Mouse (Mus musculus): Measurements from ENCODE around the gene Gadl1. TPM values are rescaled to one million over a fixed set of nuclear protein-coding genes. Genes with fewer than 3 reads are reported as not detected.
A peak's percentile ranks its signal among the peaks of the same experiment; 100 is the strongest.
"Not testable (repeated sequence)": the region's sequence is repeated elsewhere in the genome, so short reads cannot be mapped to it uniquely, and the experiment has no call there.

Gene Gadl1
- polyA plus RNA-seq, 1 experiment from 2014 or later, result 0.54 TPM

DNA sequence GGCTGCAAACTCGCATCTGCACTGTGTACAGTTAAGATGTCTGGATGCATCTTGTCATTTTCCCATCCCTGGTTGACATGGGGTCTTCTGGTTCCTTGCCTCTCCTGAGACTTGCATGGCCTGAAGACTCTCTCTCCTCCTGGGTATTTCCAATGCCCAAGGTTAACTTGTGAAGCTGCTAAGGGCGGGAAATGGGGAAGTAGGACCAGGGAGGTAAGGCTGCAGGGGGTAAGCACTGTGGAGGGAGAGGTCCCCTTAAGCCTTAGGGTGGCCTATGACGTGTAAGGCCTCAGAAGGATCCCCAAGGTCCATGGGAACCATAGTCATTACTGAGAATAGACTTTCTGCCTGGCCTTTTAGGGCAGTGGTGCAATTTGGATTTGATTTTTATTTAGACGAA, 132.1 kb downstream of the Gadl1 start:
- no peak for DNase-seq (ENCODE audit: low spot score)
- WGBS, result 78% methylated on average over 4 of the region's 4 CpGs
- H3K36me3 ChIP-seq, result no peaks in the 10 kb centered on the region
- H3K27me3 ChIP-seq (ENCODE audit: low read depth, poor library complexity, severe bottlenecking), result no peaks in the 10 kb centered on the region
- H3K27ac ChIP-seq (replicated peaks), result no peak overlapping the region
- H3K4me1 ChIP-seq, result no peaks in the 10 kb centered on the region
- no peaks in the 10 kb centered on the region for H3K9me3 ChIP-seq (replicated peaks)
- no peak overlapping the region for H3K4me3 ChIP-seq

DNA sequence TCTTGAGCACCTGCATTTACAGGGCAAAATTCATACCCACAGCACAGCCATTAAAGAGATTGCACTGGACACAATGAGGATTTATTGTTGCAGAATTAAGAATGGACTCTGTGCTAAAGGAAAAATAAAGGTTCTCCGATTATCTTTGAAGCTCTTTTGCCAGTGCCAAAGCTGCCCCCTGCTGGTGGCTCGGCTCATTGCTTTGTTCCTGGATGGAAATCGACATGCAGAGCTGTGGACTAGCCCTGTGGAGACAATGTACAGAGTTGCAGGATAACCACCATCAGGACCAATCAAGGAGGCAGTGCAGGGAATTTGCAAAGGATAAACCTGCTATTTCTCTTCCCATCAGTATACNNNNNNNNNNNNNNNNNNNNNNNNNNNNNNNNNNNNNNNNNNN, 132.5 kb downstream of the Gadl1 start:
- H3K27ac ChIP-seq (replicated peaks), result no peak overlapping the region
- DNase-seq (ENCODE audit: low spot score), result peak; percentile 78
- H3K4me1 ChIP-seq, result no peaks in the 10 kb centered on the region
- 29% methylated on average over 3 of the region's 3 CpGs for WGBS
- no peaks in the 10 kb centered on the region for H3K27me3 ChIP-seq (ENCODE audit: low read depth, poor library complexity, severe bottlenecking)
- H3K36me3 ChIP-seq, result no peaks in the 10 kb centered on the region
- H3K4me3 ChIP-seq, result no peak overlapping the region
- H3K9me3 ChIP-seq (replicated peaks), result no peaks in the 10 kb centered on the region

DNA sequence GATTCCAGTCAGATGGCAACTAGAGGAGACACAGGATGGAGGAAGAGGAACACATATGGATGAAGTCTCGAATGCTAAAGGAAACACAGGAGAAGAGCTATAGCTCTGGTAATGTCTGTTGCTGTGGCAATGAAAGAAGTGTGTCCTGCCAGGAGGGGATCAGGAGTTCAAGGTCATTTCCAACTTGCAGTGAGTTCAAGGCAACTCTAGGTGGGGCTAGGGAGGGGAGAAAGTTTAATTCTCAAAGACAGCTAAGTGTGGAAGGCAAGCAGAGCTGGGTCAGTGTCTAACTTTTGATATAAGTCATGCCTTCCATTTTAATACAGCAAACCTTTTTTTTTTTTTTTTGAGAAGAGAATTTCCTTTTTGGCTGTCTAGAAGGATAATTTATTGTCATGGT, 140.7 kb downstream of the Gadl1 start:
- H3K4me3 ChIP-seq, result no peak overlapping the region
- 73% methylated on average over 1 of the region's 1 CpGs for whole genome bisulfite sequencing
- no peak for DNase-seq (ENCODE audit: low spot score)

DNA sequence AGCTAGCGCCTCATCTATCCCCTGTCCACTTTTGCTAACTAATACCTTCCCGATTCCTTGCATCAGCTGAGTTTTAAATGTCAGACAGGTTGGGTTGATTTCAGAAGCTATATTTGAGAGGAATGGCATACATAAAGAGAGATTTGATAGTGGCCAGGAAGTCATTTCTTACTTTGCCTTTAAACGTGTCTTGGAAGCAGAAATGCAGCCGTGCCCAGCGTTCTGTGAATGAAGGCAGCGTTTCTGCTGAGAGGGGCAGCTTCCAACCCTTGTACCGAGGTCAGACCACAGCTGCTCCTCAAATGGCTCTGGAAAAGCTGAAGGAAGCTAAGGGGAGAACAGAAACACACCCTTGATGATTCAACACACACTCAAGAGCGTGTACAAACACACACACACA, 144.7 kb downstream of the Gadl1 start:
- H3K9me3 ChIP-seq (replicated peaks), result no peaks in the 10 kb centered on the region

More for the DNA sequence above, 140.7 kb downstream of the Gadl1 start:
- Histone ChIP-seq H3K36me3 (no peaks in the 10 kb centered on the region), H3K9me3 (replicated peaks) (no peaks in the 10 kb centered on the region), H3K27me3 (ENCODE audit: low read depth, poor library complexity, severe bottlenecking) (no peaks in the 10 kb centered on the region), H3K4me1 (0 out of 2 replicates have a peak, but pooled peaks cover 6% of the 10 kb centered on the region), H3K27ac (replicated peaks) (no peak overlapping the region)

DNA sequence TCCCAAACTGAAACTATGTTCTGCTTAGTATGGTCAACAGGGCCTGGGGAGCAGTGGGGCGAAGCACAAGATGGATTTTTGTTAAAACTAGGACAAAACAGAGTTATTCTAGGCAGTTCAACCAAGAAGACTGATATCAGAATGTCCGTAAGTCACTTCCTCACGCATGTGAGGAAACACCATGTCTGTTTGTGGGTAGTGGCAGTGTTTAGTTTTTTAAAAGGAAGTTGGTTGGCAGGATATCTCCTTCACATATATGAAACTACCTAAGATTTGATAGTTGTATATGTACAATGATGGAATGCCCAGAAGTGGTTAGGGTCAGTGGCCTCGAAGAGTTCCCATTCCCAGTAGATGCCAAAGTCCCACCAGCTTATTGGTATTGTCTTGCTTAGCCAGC, 149.2 kb downstream of the Gadl1 start:
- Histone ChIP-seq H3K27ac (replicated peaks) (no peak overlapping the region), H3K4me3 (no peak overlapping the region), H3K36me3 (no peaks in the 10 kb centered on the region), H3K27me3 (ENCODE audit: low read depth, poor library complexity, severe bottlenecking) (no peaks in the 10 kb centered on the region), H3K4me1 (no peaks in the 10 kb centered on the region), H3K9me3 (replicated peaks) (no peaks in the 10 kb centered on the region)
- no peak for DNase-seq (ENCODE audit: low spot score)
- 88% methylated on average over 4 of the region's 4 CpGs for WGBS

More for the DNA sequence above, 144.7 kb downstream of the Gadl1 start:
- H3K36me3 ChIP-seq, result no peaks in the 10 kb centered on the region
- no peak overlapping the region for H3K4me3 ChIP-seq
- H3K27ac ChIP-seq (replicated peaks), result no peak overlapping the region
- H3K27me3 ChIP-seq (ENCODE audit: low read depth, poor library complexity, severe bottlenecking), result no peaks in the 10 kb centered on the region
- 88% methylated on average over 8 of the region's 8 CpGs for WGBS
- H3K4me1 ChIP-seq, result 0 out of 2 replicates have a peak, but pooled peaks cover 6% of the 10 kb centered on the region
- no peak for DNase-seq (ENCODE audit: low spot score)

DNA sequence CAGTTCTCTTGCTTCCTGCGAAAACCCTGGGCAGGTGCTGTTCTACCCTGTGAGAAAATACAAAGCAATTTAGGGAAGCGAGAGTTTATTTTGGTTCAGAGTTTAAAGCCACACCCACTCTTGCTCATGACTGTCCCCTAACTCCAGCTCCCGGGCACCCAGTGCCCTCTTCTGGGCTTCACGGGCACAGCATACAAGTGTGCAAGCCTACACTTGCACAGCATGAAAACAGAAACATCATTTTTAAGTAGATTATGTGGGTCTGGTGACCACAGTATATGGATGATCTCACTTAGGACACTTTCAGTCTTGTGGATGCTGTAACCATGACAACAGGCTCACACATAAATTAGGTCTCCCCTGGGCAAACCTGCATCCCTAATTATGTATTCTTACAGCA, 149.9 kb downstream of the Gadl1 start:
- no peak for DNase-seq (ENCODE audit: low spot score)
- WGBS, result 66% methylated on average over 4 of the region's 4 CpGs
- Histone ChIP-seq H3K4me3 (no peak overlapping the region), H3K27ac (replicated peaks) (no peak overlapping the region), H3K9me3 (replicated peaks) (no peaks in the 10 kb centered on the region), H3K36me3 (no peaks in the 10 kb centered on the region), H3K4me1 (peaks cover 3% of the 10 kb centered on the region), H3K27me3 (ENCODE audit: low read depth, poor library complexity, severe bottlenecking) (no peaks in the 10 kb centered on the region)

DNA sequence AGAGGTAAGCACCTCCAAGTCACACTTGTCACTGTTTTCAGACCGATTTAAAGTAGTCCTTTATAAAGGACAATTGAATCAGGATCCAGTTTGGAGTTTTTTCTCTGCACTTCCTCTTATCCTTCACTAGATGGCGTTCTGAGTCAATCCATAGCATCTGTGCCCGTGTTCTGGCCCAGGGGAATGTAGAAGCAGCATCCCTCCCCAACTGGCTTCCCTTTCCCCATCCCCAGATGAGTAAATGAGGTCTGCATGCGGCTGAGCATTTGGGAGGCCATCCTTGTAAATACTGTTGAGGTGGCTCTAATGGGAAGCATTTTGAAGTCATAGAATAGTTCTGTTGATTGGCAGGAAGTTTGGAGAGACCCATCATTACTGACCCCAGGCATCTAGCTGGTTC, 151.4 kb downstream of the Gadl1 start:
- Histone ChIP-seq H3K9me3 (replicated peaks) (no peaks in the 10 kb centered on the region), H3K4me1 (peaks cover 6% of the 10 kb centered on the region), H3K4me3 (no peak overlapping the region), H3K27me3 (ENCODE audit: low read depth, poor library complexity, severe bottlenecking) (no peaks in the 10 kb centered on the region), H3K27ac (replicated peaks) (no peak overlapping the region), H3K36me3 (no peaks in the 10 kb centered on the region)
- WGBS, result 17% methylated on average over 4 of the region's 4 CpGs
- DNase-seq (ENCODE audit: low spot score), result peak; percentile 17

DNA sequence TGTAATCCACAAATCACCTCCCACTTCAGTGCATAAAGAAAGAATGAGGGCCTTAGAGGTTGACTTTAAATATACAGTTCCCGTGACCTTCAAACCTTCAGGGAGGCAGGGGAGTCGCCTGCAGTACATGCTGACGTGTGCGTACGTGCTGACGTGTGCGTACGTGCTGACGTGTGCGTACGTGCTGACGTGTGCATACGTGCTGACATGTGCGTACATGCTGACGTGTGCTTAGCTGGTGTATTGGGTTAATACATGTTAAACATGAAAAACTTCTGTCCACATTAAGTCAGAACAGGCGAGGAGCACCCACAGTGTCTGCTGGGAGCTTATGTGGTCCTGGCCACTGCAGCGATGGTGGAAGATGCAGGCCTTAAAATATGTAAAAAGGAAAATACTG, 155.5 kb downstream of the Gadl1 start:
- Histone ChIP-seq H3K27ac (replicated peaks) (no peak overlapping the region), H3K4me1 (peaks cover 6% of the 10 kb centered on the region), H3K4me3 (no peak overlapping the region), H3K36me3 (no peaks in the 10 kb centered on the region), H3K9me3 (replicated peaks) (no peaks in the 10 kb centered on the region), H3K27me3 (ENCODE audit: low read depth, poor library complexity, severe bottlenecking) (no peaks in the 10 kb centered on the region)
- no peak for DNase-seq (ENCODE audit: low spot score)
- 94% methylated on average over 17 of the region's 17 CpGs for WGBS

DNA sequence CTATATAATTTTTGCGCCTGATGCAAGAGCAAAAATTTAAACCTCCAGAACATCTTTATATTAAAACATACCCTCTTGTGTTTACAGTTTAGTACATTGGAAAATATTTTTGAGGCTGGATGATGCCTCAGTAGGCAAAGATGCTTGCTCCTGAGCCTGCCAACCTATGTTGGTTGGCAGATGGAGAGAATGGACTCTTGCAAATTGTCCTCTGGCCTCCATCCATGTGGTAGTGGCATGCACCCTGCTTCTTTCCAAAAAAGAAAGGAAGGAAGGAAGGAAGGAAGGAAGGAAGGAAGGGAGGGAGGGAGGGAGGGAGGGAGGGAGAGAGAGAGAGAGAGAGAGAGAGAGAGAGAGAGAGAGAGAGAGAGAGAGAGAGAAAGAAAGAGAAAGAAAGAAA, 162.3 kb downstream of the Gadl1 start:
- H3K9me3 ChIP-seq (replicated peaks); H3K4me1 ChIP-seq; H3K36me3 ChIP-seq; DNase-seq (ENCODE audit: low spot score); H3K27me3 ChIP-seq (ENCODE audit: low read depth, poor library complexity, severe bottlenecking); H3K4me3 ChIP-seq; H3K27ac ChIP-seq (replicated peaks): not testable (repeated sequence)
- WGBS, result 100% methylated on average over 1 of the region's 1 CpGs

DNA sequence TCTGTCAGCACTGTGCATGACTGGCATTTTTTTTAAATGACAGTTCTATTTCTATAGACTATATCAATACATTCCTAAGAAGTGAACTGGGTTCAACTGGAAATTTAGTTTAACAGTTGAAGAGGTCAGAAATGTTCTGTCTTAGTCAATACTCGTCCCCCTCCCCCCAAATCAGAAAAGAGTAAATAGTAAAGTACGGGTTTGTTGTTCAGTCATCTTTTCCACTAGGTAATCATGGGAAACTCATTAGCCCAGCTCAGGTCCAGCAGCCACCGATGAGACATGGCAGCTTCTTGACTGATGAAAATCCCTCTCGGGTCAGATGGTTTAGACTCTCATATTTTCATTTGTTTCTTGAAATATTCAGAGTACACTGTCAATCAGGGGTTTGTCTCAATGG, 166.9 kb downstream of the Gadl1 start:
- no peak for DNase-seq (ENCODE audit: low spot score)
- H3K36me3 ChIP-seq, result no peaks in the 10 kb centered on the region
- no peak overlapping the region for H3K4me3 ChIP-seq
- H3K9me3 ChIP-seq (replicated peaks), result no peaks in the 10 kb centered on the region
- H3K27ac ChIP-seq (replicated peaks), result no peak overlapping the region
- H3K4me1 ChIP-seq, result no peaks in the 10 kb centered on the region
- no peaks in the 10 kb centered on the region for H3K27me3 ChIP-seq (ENCODE audit: low read depth, poor library complexity, severe bottlenecking)
- WGBS, result 86% methylated on average over 4 of the region's 4 CpGs

DNA sequence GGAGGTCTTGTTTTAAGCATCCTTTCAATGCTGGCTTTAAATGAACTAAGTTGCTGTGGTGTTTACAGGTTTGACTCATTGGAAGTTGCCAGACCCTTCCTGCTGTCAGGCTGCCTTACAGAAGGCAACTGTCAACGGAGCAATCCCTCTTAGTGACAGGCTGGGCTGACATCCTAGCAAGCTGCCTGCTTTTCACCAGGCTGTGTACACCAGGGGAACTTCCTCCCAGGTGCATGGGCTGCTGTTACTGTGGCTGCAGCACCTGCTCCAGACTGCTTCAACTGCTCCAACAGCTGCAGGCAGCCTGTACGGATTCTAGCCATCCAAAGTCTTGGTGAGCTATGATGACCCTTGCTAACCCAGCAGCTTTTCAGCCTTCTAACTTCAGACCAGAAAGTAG, 167.7 kb downstream of the Gadl1 start:
- 80% methylated on average over 2 of the region's 2 CpGs for WGBS
- H3K36me3 ChIP-seq, result no peaks in the 10 kb centered on the region
- no peak overlapping the region for H3K4me3 ChIP-seq
- H3K4me1 ChIP-seq, result no peaks in the 10 kb centered on the region
- no peak for DNase-seq (ENCODE audit: low spot score)
- no peaks in the 10 kb centered on the region for H3K9me3 ChIP-seq (replicated peaks)
- H3K27me3 ChIP-seq (ENCODE audit: low read depth, poor library complexity, severe bottlenecking), result no peaks in the 10 kb centered on the region
- H3K27ac ChIP-seq (replicated peaks), result no peak overlapping the region

DNA sequence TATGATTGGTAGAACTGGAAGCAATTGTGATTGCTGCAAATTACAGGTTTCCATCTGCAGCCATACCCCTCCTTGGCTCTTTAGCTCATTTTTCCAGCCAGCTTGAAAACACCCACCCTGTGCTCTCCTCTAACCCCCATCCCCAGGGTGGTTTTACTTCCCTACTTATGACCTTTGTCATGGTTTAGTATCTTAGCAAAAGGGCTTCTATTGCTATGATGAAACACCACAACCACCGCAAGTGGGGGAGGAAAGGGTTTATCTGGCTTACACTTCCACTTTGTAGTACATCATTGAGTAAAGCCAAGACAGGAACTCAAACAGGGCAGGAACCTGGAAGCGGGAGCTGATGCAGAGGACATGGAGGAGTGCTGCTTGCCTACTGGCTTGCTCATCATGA, 168.2 kb downstream of the Gadl1 start:
- Histone ChIP-seq H3K27ac (replicated peaks) (no peak overlapping the region), H3K36me3 (no peaks in the 10 kb centered on the region), H3K27me3 (ENCODE audit: low read depth, poor library complexity, severe bottlenecking) (no peaks in the 10 kb centered on the region), H3K4me3 (no peak overlapping the region), H3K9me3 (replicated peaks) (no peaks in the 10 kb centered on the region), H3K4me1 (no peaks in the 10 kb centered on the region)
- WGBS, result 91% methylated on average over 2 of the region's 2 CpGs
- no peak for DNase-seq (ENCODE audit: low spot score)

DNA sequence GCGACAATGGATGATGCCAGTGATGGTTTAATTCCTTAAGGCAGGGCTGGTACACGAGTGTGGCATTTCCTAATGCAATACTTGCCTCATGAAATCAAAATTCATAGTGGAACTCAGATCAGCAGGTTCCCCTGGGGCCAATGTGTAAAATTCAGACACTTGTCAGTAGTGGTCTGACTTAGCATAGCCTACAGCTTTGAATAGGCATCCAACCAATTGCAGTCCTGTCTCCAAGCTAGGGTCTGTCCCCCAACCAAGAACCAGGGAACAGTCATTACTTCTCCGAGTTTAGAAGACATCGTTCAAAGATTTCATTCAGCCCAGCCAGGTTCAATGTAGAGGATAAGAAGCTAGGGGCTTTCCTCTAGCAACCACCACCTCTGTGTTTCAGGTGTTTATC, 172.5 kb downstream of the Gadl1 start:
- H3K9me3 ChIP-seq (replicated peaks), result no peaks in the 10 kb centered on the region
- DNase-seq (ENCODE audit: low spot score), result no peak
- H3K27me3 ChIP-seq (ENCODE audit: low read depth, poor library complexity, severe bottlenecking), result no peaks in the 10 kb centered on the region
- H3K4me1 ChIP-seq, result no peaks in the 10 kb centered on the region
- H3K36me3 ChIP-seq, result no peaks in the 10 kb centered on the region
- no peak overlapping the region for H3K27ac ChIP-seq (replicated peaks)
- no peak overlapping the region for H3K4me3 ChIP-seq
- 90% methylated on average over 4 of the region's 4 CpGs for WGBS

DNA sequence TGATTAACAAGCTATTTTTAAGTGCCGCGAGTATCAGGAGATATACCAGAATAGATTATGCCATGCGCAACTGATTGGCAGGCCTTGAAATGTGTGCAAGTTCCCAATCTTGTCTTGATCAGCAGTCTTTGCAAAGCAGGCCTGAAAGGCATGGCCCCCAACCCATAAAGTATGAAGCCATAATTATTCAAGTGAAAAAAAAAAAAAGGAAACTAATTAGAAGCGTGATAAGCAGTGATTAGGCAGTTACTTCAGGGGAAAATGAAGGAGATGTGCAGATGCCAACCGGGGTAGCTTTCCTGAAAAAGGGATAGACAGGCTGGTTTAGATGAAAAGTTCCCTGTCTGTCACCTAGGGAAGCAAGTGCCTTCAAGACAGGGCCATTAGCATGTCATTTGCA, 174.0 kb downstream of the Gadl1 start:
- H3K36me3 ChIP-seq, result no peaks in the 10 kb centered on the region
- no peak for DNase-seq (ENCODE audit: low spot score)

More for the DNA sequence above, 174.0 kb downstream of the Gadl1 start:
- H3K27ac ChIP-seq (replicated peaks), result no peak overlapping the region
- 89% methylated on average over 5 of the region's 5 CpGs for WGBS
- H3K9me3 ChIP-seq (replicated peaks), result no peaks in the 10 kb centered on the region
- H3K4me3 ChIP-seq, result no peak overlapping the region
- no peaks in the 10 kb centered on the region for H3K4me1 ChIP-seq
- H3K27me3 ChIP-seq (ENCODE audit: low read depth, poor library complexity, severe bottlenecking), result no peaks in the 10 kb centered on the region

Measured in midbrain, embryonic 10.5 days (tissue).